ENCODE assay signal across 10 mouse cellular contexts in the genomic region with DNA sequence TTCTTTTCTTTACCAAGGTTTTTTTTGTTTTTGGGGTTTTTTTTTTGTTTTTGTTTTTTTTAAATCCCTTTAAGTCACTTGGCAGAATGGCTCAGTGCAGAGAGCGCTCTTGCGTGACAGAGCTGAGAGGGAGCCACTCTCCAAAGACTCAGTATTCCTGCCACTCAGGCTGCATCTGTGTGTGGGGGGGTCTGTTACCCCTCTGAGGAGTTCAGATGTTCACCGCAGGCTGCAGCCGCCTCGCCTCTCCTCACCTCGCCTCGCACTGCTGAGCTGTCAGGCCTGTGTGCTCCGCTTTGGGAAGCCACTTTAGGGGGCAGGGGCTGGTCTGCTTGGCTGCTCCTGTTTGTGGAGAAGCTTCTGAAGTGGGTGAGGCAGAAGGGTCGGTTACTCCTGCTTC. TPM values are rescaled to one million over a fixed set of nuclear protein-coding genes. Genes with fewer than 3 reads are reported as not detected.
DNase-seq lines count a peak whose midpoint lies in the region; ATAC-seq and TF ChIP-seq lines count a peak whose summit lies in the region.
"Had no signal": no experiment of that assay in that cellular context is flagged by ENCODE, and none has a peak within 500 bp of the region (broad histone marks: within the 10 kb centered on the region; RNA-seq: fewer than 3 reads in every experiment).

A gene (minus strand): TSS at position 186 of the 400 bp plus-strand sequence.

- ATAC-seq in forebrain, embryonic 14.5 days, result no peak
- no peak for ATAC-seq in midbrain, embryonic 15.5 days (replicated peaks)

- no peaks in the 10 kb centered on the region for H3K9me3 ChIP-seq in forebrain, embryonic 14.5 days (replicated peaks; ENCODE audit: control insufficient read depth, low read length)
- no peaks in the 10 kb centered on the region for H3K9me3 ChIP-seq in midbrain, embryonic 15.5 days
- H3K9me3 ChIP-seq: heart, embryonic 15.5 days; liver, embryonic 15.5 days had no signal

- DNase-seq in left cerebral cortex, adult 2 months (ENCODE audit: extremely low spot score in 1 of 2, low spot score in 2 of 2), result no peak
- DNase-seq in left cerebral cortex, adult 9 months (ENCODE audit: low spot score in 2 of 2), result no peak
- DNase-seq in forebrain, embryonic 14.5 days (ENCODE audit: low spot score), result no peak
- DNase-seq in layer of hippocampus, postnatal 14 days (ENCODE audit: low spot score in 2 of 2), result no peak
- no peak for DNase-seq in gastrocnemius, postnatal 25 days
- DNase-seq in heart, postnatal 14 days, result no peak
- DNase-seq in embryo, embryonic 9.5 days (ENCODE audit: extremely low spot score), result no peak

- no peak within 1 kb of the TSS for H3K4me3 ChIP-seq in left cerebral cortex, adult 2 months
- no peak within 1 kb of the TSS for H3K4me3 ChIP-seq in forebrain, embryonic 14.5 days (ENCODE audit: low read depth, low read length)
- no peak within 1 kb of the TSS for H3K4me3 ChIP-seq in midbrain, embryonic 15.5 days
- H3K4me3 ChIP-seq: heart, embryonic 15.5 days; liver, embryonic 15.5 days had no signal

- no peaks in the 10 kb centered on the region for H3K36me3 ChIP-seq in forebrain, embryonic 14.5 days (ENCODE audit: control insufficient read depth, insufficient read depth, low read length)
- H3K36me3 ChIP-seq in midbrain, embryonic 15.5 days (replicated peaks), result no peaks in the 10 kb centered on the region
- H3K36me3 ChIP-seq: heart, embryonic 15.5 days; liver, embryonic 15.5 days had no signal

- WGBS in forebrain, embryonic 14.5 days, result 22% methylated on average over 9 of the region's 9 CpGs
- WGBS in midbrain, embryonic 15.5 days, result 23% methylated on average over 9 of the region's 9 CpGs

- peaks cover 42% of the 10 kb centered on the region for H3K4me1 ChIP-seq in forebrain, embryonic 14.5 days (ENCODE audit: control insufficient read depth, insufficient read depth, low read length)
- H3K4me1 ChIP-seq in midbrain, embryonic 15.5 days, result peaks cover 56% of the 10 kb centered on the region

- no peaks in the 10 kb centered on the region for H3K27me3 ChIP-seq in forebrain, embryonic 14.5 days (replicated peaks; ENCODE audit: control insufficient read depth, insufficient read depth, low read length)
- H3K27me3 ChIP-seq in midbrain, embryonic 15.5 days (replicated peaks), result peaks cover 13% of the 10 kb centered on the region; the same call in 1 of the 2 replicates
- H3K27me3 ChIP-seq: heart, embryonic 15.5 days; liver, embryonic 15.5 days had no signal

- no peak within 1 kb of the TSS for H3K4me2 ChIP-seq in forebrain, embryonic 14.5 days (ENCODE audit: low read length)
- no peak within 1 kb of the TSS for H3K4me2 ChIP-seq in midbrain, embryonic 15.5 days
- H3K4me2 ChIP-seq: liver, embryonic 15.5 days had no signal

- H3K9ac ChIP-seq in forebrain, embryonic 14.5 days (ENCODE audit: low read length), result 0 out of 2 replicates have a peak within 1 kb of the TSS, but pooled peaks have one; percentile 5
- H3K9ac ChIP-seq in midbrain, embryonic 15.5 days, result no peak within 1 kb of the TSS
- H3K9ac ChIP-seq: heart, embryonic 15.5 days; liver, embryonic 15.5 days had no signal

- no peak for TF ChIP-seq CTCF in left cerebral cortex, adult 2 months (IDR thresholded peaks at IDR 0.05)

- H3K27ac ChIP-seq in left cerebral cortex, adult 2 months, result no peak within 1 kb of the TSS
- no peak within 1 kb of the TSS for H3K27ac ChIP-seq in forebrain, embryonic 14.5 days (ENCODE audit: low read depth, low read length)
- 0 out of 2 replicates have a peak within 1 kb of the TSS, but pooled peaks have one; percentile 1 for H3K27ac ChIP-seq in midbrain, embryonic 15.5 days
- H3K27ac ChIP-seq: heart, embryonic 15.5 days; liver, embryonic 15.5 days had no signal

- intact Hi-C loops in left cerebral cortex, adult 2 months (cut with DNase I), result no loop called here
- intact Hi-C loops in heart, postnatal 14 days (cut with DNase I), result no loop called here

RNA-seq across cellular contexts. Expression of the gene that starts here (rescaled TPM):
- total RNA-seq in left cerebral cortex, adult 2 months (2021), result 10 to 100 TPM; 41.4 to 43.0 TPM
- polyA plus RNA-seq in forebrain, embryonic 14.5 days (2014; fragmentation: Nextera tagmentation; extraction: Ambion mirVana), result 9.5 and 12.2 TPM in 2 replicates
- 10 to 100 TPM; 21.8 to 22.6 TPM for total RNA-seq in layer of hippocampus, postnatal 14 days (2021)
- polyA plus RNA-seq in midbrain, embryonic 15.5 days (2015; fragmentation: Nextera tagmentation; extraction: Ambion mirVana), result 12.2 and 12.5 TPM in 2 replicates
- under 1 TPM; 0.31 to 0.35 TPM for total RNA-seq in gastrocnemius, postnatal 25 days (2021)
- total RNA-seq in heart, postnatal 14 days (2021), result 1 to 10 TPM in 1 of 2 experiments, under 1 TPM in 1; 0.98 to 1.0 TPM

Comparison
In these comparisons a context has a peak if more than half of its experiments do, and no peak if none do; other contexts are left out.
1. RNA of the gene that starts here (total RNA-seq): 41.4 to 43.0 TPM in left cerebral cortex, adult 2 months and 21.8 to 22.6 TPM in layer of hippocampus, postnatal 14 days; 0.98 to 1.0 TPM in heart, postnatal 14 days and 0.31 to 0.35 TPM in gastrocnemius, postnatal 25 days; every median in the first group is over 10 times any median in the second.